Mouse (Mus musculus) frontal cortex, postnatal 10 days (tissue): ENCODE data around the gene Vmn2r21.
"Not testable (repeated sequence)": the region's sequence is repeated elsewhere in the genome, so short reads cannot be mapped to it uniquely, and the experiment has no call there.

Experiments
- DNase-seq, 2 experiments: peaks; one replicate each; pipeline ENCODE4 v3.0.0; 2022; ENCODE audit warnings: low spot score in 2 of 2, mixed read lengths in 1 of 2

Vmn2r21 gene

GRCm38 (mm10) chr6:123533306-123533705 lies at the start of gene Vmn2r21:
Gene Vmn2r21 (minus strand): TSS chr6:123533406.
- not testable (repeated sequence) for DNase-seq

DNA sequence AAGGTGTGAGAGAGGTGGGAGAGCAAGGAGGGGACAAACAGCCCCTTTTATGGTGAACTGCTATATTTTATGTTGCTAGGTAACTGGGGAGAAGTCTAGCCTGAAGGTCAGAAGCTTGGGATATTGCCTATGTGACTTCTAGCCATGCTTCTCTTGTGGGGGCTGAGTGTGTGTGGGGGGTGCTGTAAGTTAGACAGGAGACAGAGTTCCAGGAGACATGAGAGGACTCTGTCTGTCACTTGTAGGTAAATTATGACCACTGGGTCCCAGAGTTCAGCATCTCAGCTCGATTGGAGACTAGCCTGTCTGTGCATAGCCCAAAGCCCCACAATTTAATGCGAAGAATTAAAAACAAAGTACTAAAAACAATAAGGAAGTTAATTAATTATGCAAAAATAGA lies 41.5 kb upstream of the Vmn2r21 start:
- DNase-seq = not testable (repeated sequence)

DNA sequence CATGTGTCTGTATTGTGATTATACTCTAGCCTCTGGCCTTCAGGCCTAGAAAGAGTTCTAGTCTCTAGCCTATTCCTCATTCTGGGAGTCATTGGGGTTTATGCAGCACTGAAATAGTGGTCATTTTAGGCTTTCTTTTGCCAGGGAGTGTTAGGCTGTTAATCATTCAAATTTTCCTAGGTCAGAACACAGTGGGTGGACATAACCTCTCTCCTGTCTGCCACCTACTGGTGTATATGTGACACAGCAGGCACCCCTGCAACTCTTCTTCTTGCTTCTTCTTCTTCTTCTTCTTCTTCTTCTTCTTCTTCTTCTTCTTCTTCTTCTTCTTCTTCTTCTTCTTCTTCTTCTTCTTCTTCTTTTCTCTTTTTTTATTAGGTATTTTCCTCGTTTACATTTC lies 6.5 kb upstream of the Vmn2r21 start:
- DNase-seq = not testable (repeated sequence)

- not testable (repeated sequence) for DNase-seq
These were observed 10.8 kb downstream of the Vmn2r21 start for GRCm38 (mm10) chr6:123522263-123523011.

DNA sequence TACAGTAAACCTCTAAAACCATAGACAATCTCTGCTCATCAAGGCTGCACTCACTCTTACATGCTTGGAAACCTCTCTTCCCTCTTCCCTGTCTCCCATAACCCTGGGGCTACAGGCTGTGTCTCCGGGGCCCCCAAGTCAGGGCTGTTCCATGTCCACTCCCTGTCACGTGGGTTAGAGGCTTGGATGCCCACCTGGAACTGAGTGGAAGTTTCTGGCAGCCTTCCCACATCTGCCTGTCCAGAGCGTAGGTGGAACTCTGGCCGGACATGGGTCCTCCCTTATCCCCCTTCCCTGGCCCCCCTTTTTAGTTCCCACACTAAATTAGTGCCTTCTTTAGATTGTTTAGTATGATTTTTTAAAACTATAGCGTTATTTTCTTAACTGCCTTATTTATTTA lies 60.2 kb downstream of the Vmn2r21 start:
- not testable (repeated sequence) for DNase-seq

GRCm38 (mm10) chr6:123472458-123472987 lies 60.7 kb downstream of the Vmn2r21 start:
- DNase-seq = not testable (repeated sequence)

GRCm38 (mm10) chr6:123468651-123469050 lies 64.6 kb downstream of the Vmn2r21 start:
- DNase-seq = not testable (repeated sequence)
